Mouse (Mus musculus) olfactory bulb, adult 2 months (tissue): Measurements from ENCODE around the gene Kcnh1. TPM values are rescaled to one million over a fixed set of nuclear protein-coding genes. Genes with fewer than 3 reads are reported as not detected.

Experiments
- H3K27ac ChIP-seq: fragments of 200-500 bp; 2 replicates; pipeline ENCODE4 v1.5.1; 2012; ENCODE audit warnings: low read depth, low read length; ENCODE audit not compliant: insufficient read depth
- H3K4me1 ChIP-seq: fragments of 200-500 bp; 2 replicates; pipeline ENCODE4 v1.6.1; 2012; ENCODE audit warnings: low read length; ENCODE audit not compliant: control insufficient read depth, insufficient read depth
- H3K4me3 ChIP-seq: fragments of 200-500 bp; 2 replicates; pipeline ENCODE4 v1.5.1; 2012; ENCODE audit warnings: mild to moderate bottlenecking, low read depth, low read length, moderate library complexity; ENCODE audit not compliant: insufficient read depth
- CTCF ChIP-seq: fragments of 200-500 bp; IDR thresholded peaks from 2 replicates; pipeline ENCODE4 v1.5.1; 2012; ENCODE audit warnings: low read depth, mild to moderate bottlenecking, low read length, moderate library complexity; ENCODE audit not compliant: insufficient read depth
- POLR2A ChIP-seq: fragments of 200-500 bp; IDR thresholded peaks from 2 replicates; pipeline ENCODE4 v1.6.1; 2012; ENCODE audit warnings: mild to moderate bottlenecking, low read depth, low read length, moderate library complexity; ENCODE audit not compliant: insufficient read depth
- WGBS: fragments of 180-500 bp; shearing (Covaris S2); methylation state at CpG from one replicate; pipeline ENCODE4 v1.1.7; 2018; 5-methylcytosine and 5-hydroxymethylcytosine counted together
- polyA plus RNA-seq: library from polyadenylated mRNA; stranded (reverse); fragments of >200 nt; gene quantifications from 2 replicates; pipeline ENCODE4 v1.2.4, GENCODE M21; 2012; ENCODE audit warnings: low replicate concordance; ENCODE audit not compliant: missing spikeins, insufficient read depth, insufficient read length

The Kcnh1 gene
- polyA plus RNA-seq, 1 experiment = not detected

DNA sequence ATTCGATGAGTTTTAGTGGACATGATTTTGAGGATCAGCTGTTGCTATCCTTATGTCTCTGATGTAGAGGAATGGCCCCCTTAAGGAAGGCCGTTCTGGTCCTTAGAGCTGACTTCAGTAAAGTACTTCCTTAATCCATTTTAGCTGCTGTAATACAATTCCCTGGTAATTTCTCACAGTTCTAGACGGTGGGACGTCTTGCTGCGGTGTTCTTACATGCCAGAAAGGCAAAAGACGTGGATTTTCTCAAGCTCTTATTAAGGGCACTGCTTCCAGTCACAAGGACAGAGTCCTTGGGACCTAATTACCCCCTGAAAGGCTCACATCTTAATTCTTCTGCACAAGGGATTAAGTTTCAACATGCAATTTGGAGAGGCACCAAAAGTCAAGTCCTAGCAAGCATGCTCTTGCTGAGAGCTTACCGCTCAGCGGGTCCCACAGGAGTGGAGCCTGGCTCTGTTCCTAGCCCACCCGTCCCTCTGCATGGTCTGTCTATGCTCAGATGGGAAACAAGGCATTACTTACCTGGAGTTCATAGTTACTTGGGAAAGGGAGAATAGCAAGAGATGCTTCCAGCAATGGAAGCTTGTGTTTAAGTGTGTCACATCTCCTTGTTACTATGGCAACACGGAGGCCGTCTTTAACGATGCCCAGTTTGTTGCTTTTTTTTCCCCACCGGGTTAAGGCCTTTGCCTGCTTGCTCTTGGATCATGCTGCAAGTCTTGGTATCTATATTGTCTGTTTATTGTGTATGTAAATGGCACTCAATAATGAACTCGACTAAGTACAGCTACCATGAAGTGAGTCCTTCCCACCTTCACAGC is 209.3 kb downstream of the Kcnh1 start:
- TF ChIP-seq CTCF (no peak), POLR2A (no peak)
- 47% methylated on average over 14 of the region's 14 CpGs for WGBS
- H3K27ac ChIP-seq = no peak overlapping the region

DNA sequence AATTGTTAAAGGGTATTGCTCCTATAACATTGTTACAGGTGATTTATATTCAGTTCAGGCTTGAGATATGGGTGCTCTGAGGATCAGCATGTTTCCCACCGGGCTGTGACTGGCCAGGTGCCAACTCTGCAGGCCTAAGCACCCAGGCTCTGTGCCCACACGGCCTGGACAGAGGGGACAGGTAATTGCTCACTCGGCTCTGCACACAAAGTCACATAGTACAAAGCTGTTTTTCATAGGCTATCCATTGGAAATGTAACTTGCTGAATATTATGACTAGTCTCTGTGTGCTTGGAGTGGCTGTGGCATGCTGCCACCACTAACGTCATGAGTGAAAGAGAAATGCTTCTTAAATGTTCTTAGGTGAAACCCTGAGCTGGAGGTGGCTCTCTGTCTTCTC is 210.4 kb downstream of the Kcnh1 start:
- H3K27ac ChIP-seq = no peak overlapping the region
- no peak overlapping the region for H3K4me3 ChIP-seq
- TF ChIP-seq CTCF (no peak), POLR2A (no peak)
- peaks cover 15% of the 10 kb centered on the region for H3K4me1 ChIP-seq
- 42% methylated on average over 4 of the region's 4 CpGs for WGBS

More for the DNA sequence above, 209.3 kb downstream of the Kcnh1 start:
- no peak overlapping the region for H3K4me3 ChIP-seq
- H3K4me1 ChIP-seq = peaks cover 15% of the 10 kb centered on the region

DNA sequence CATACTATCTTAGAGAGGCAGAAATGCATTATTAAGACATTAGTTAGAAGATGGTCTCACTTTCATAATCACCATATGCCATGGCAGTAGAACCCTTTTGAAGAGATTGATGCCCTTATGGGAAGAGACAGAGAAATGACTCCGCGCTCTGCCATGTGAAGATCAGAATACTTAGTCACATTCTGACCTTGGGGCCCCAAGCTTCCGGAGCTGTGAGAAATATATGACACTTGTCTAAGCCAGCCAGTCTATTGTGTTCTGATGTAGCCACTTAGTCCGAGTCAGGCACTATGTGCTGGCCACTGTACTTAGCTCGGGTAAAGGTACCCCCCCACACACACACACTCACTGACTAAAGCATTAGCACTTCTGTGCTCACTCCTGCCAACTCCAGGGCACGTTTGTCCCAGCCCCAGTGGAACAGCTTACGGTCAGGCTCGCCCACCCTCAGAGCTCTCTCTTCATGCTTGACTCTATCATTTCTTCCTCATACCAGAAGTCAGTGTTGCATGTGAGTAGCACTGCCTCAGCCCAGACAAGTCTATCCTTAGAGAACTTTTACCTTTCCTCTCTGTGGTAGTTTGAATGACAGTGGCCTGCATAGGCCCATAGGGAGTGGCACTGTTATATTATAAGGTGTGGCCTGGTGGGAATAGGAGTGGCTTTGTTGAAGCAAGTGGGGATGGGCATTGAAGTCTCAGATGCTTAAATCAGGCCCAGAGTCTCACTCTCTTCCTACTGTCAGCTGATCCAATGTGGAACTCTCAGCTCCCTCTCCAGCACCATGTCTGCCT is 212.5 kb downstream of the Kcnh1 start:
- peaks cover 15% of the 10 kb centered on the region for H3K4me1 ChIP-seq
- H3K27ac ChIP-seq = no peak overlapping the region
- WGBS = 90% methylated on average over 8 of the region's 8 CpGs
- TF ChIP-seq CTCF (no peak), POLR2A (no peak)
- no peak overlapping the region for H3K4me3 ChIP-seq

GRCm38 (mm10) chr1:192405136-192405535 is 214.6 kb downstream of the Kcnh1 start:
- Histone ChIP-seq H3K4me3 (no peak overlapping the region), H3K27ac (no peak overlapping the region), H3K4me1 (peaks cover 6% of the 10 kb centered on the region)
- 74% methylated on average over 4 of the region's 4 CpGs for WGBS
- TF ChIP-seq CTCF (no peak), POLR2A (no peak)

GRCm38 (mm10) chr1:192406589-192406988 is 216.0 kb downstream of the Kcnh1 start:
- Histone ChIP-seq H3K27ac (no peak overlapping the region), H3K4me3 (no peak overlapping the region), H3K4me1 (peaks cover 3% of the 10 kb centered on the region)
- TF ChIP-seq CTCF (no peak), POLR2A (no peak)
- WGBS = 84% methylated on average over 5 of the region's 5 CpGs

DNA sequence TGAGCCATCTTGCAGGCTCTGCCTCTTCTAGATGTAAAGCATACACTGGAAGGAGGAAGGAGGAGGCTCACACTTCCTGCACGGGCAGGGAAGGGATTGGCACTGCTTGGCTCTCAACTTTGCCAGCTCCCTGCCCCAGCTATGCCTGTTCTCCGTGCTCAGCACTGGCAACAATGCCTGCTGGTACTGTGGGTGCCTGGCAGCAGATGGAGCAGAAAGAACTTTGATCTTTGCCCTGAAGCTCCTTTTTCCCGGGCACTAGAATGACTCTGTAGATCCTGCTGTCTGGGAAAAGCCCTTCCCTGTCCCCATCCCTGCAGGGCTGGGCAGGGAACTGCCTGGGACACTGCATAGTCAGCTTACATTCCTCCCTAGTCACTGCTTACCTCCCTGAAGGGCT is 225.2 kb downstream of the Kcnh1 start:
- no peak for TF ChIP-seq CTCF
- no peak for TF ChIP-seq POLR2A
- 40% methylated on average over 3 of the region's 3 CpGs for WGBS
- no peak overlapping the region for H3K4me3 ChIP-seq
- H3K27ac ChIP-seq = no peak overlapping the region
- H3K4me1 ChIP-seq = peaks cover 4% of the 10 kb centered on the region; the same call in 1 of the 2 replicates

DNA sequence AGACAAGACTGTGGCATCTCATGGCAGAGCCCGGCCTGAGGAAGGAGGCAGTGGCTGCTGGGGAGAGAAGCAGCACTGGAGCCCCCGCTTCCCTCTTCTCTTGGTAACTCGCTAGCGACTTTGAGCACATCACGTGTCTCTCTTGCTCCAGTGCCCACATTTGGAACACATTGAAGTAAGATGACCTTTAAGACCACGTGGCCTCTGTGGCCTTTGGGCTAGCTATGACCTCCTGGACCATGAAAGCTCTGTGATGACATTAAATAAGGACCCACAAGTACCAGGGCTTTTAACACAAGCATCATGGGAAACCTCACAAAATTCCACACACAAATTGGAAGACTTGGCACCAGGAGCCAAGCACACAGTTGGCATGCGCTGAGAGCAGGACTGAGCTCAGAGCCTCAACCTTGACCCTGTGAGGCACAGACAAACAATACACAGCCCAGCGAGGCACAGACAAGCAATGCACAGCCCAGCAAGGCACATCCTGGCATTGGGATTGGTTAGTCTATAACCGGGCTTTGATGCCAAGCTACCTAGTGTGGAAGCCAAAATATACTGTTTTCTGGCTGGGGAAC is 225.8 kb downstream of the Kcnh1 start:
- 72% methylated on average over 9 of the region's 9 CpGs for WGBS
- Histone ChIP-seq H3K4me3 (no peak overlapping the region), H3K4me1 (peaks cover 6% of the 10 kb centered on the region; the same call in 1 of the 2 replicates), H3K27ac (no peak overlapping the region)
- no peak for TF ChIP-seq CTCF
- no peak for TF ChIP-seq POLR2A

- 86% methylated on average over 5 of the region's 5 CpGs for WGBS
- no peak overlapping the region for H3K27ac ChIP-seq
Measured at GRCm38 (mm10) chr1:192419176-192419575, 228.6 kb downstream of the Kcnh1 start.

More at GRCm38 (mm10) chr1:192419176-192419575, 228.6 kb downstream of the Kcnh1 start:
- Histone ChIP-seq H3K4me3 (no peak overlapping the region), H3K4me1 (peaks cover 9% of the 10 kb centered on the region)
- no peak for TF ChIP-seq POLR2A
- no peak for TF ChIP-seq CTCF
